ENCODE assay signal across 30 mouse cellular contexts in genomic region chr11:79511970-79512369, GRCm38 (mm10). TPM values are rescaled to one million over a fixed set of nuclear protein-coding genes. Genes with fewer than 3 reads are reported as not detected.
"Had no signal": no experiment of that assay in that cellular context is flagged by ENCODE, and none has a peak within 500 bp of the region (broad histone marks: within the 10 kb centered on the region; RNA-seq: fewer than 3 reads in every experiment).

No protein-coding gene starts in this region.

- H3K36me3 ChIP-seq: embryonic facial prominence, embryonic 10.5 days; embryonic facial prominence, embryonic 12.5 days; embryonic facial prominence, embryonic 13.5 days; forebrain, embryonic 12.5 days; forebrain, embryonic 15.5 days had no signal

- H3K9ac ChIP-seq: embryonic facial prominence, embryonic 12.5 days; embryonic facial prominence, embryonic 13.5 days; embryonic facial prominence, embryonic 15.5 days; forebrain, embryonic 12.5 days; forebrain, embryonic 13.5 days; forebrain, embryonic 15.5 days; forebrain, postnatal 0 days had no signal

- H3K27me3 ChIP-seq: embryonic facial prominence, embryonic 12.5 days; embryonic facial prominence, embryonic 13.5 days; embryonic facial prominence, embryonic 15.5 days; forebrain, embryonic 12.5 days; forebrain, embryonic 13.5 days; forebrain, embryonic 15.5 days had no signal

- DNase-seq: cerebellum, adult 9-11 months; cerebellum, postnatal 10 days; cerebellum, postnatal 14 days; cerebellum, postnatal 25 days; cerebellum, postnatal 36 days; embryo, embryonic 11 days; forebrain, postnatal 0 days; gastrocnemius, adult 2 months; gastrocnemius, postnatal 10 days; gastrocnemius, postnatal 14 days; gastrocnemius, postnatal 25 days; gastrocnemius, postnatal 36 days; heart, adult 11 months; heart, adult 18-20 months; heart, adult 2 months had no signal

- H3K4me3 ChIP-seq: embryonic facial prominence, embryonic 10.5 days; embryonic facial prominence, embryonic 12.5 days; embryonic facial prominence, embryonic 13.5 days; embryonic facial prominence, embryonic 15.5 days; erythroblast, embryonic 14.5 days; forebrain, embryonic 10.5 days; forebrain, embryonic 12.5 days; forebrain, embryonic 13.5 days; forebrain, embryonic 15.5 days; gastrocnemius, adult 2 months; heart, adult 2 months had no signal

- H3K27ac ChIP-seq: embryonic facial prominence, embryonic 10.5 days; embryonic facial prominence, embryonic 12.5 days; embryonic facial prominence, embryonic 13.5 days; embryonic facial prominence, embryonic 15.5 days; forebrain, embryonic 10.5 days; forebrain, embryonic 12.5 days; forebrain, embryonic 13.5 days; forebrain, embryonic 15.5 days; gastrocnemius, adult 2 months; heart, adult 2 months had no signal

- H3K4me2 ChIP-seq: embryonic facial prominence, embryonic 12.5 days; embryonic facial prominence, embryonic 13.5 days; embryonic facial prominence, embryonic 15.5 days; forebrain, embryonic 12.5 days; forebrain, embryonic 13.5 days; forebrain, embryonic 15.5 days had no signal

- H3K9me3 ChIP-seq: embryonic facial prominence, embryonic 10.5 days; embryonic facial prominence, embryonic 12.5 days; embryonic facial prominence, embryonic 13.5 days; embryonic facial prominence, embryonic 15.5 days; forebrain, embryonic 10.5 days; forebrain, embryonic 12.5 days; forebrain, embryonic 13.5 days; forebrain, embryonic 15.5 days had no signal

- H3K4me1 ChIP-seq: embryonic facial prominence, embryonic 10.5 days; embryonic facial prominence, embryonic 12.5 days; embryonic facial prominence, embryonic 13.5 days; forebrain, embryonic 10.5 days; forebrain, embryonic 12.5 days; forebrain, embryonic 13.5 days; forebrain, embryonic 15.5 days had no signal

RNA-seq across cellular contexts. Expression of gene Omg, which starts 8.1 kb away (rescaled TPM):
- total RNA-seq: gastrocnemius, adult 18-20 months; gastrocnemius, adult 2 months; gastrocnemius, adult 8-10 months; gastrocnemius, postnatal 14 days; gastrocnemius, postnatal 25 days; gastrocnemius, postnatal 36 days; gastrocnemius, postnatal 4 days; heart, adult 18-20 months; heart, adult 2 months; heart, adult 8-10 months had no signal
- polyA plus RNA-seq: erythroblast, embryonic 14.5 days; gonadal fat pad, adult 2 months had no signal

RNA-seq across cellular contexts. Expression of gene Evi2b, which starts 11.6 kb away (rescaled TPM):
- polyA plus RNA-seq: embryonic facial prominence, embryonic 10.5 days; embryonic facial prominence, embryonic 11.5 days; embryonic facial prominence, embryonic 12.5 days; erythroblast, embryonic 14.5 days; forebrain, embryonic 12.5 days; forebrain, embryonic 13.5 days; forebrain, embryonic 15.5 days had no signal

RNA-seq across cellular contexts. Expression of gene Evi2, which starts 18.4 kb away (rescaled TPM):
- total RNA-seq: forebrain, postnatal 0 days; gastrocnemius, adult 18-20 months; gastrocnemius, adult 2 months; heart, adult 18-20 months had no signal
